Comparison of ENCODE assay signal across 16 mouse cellular contexts in the genomic region with DNA sequence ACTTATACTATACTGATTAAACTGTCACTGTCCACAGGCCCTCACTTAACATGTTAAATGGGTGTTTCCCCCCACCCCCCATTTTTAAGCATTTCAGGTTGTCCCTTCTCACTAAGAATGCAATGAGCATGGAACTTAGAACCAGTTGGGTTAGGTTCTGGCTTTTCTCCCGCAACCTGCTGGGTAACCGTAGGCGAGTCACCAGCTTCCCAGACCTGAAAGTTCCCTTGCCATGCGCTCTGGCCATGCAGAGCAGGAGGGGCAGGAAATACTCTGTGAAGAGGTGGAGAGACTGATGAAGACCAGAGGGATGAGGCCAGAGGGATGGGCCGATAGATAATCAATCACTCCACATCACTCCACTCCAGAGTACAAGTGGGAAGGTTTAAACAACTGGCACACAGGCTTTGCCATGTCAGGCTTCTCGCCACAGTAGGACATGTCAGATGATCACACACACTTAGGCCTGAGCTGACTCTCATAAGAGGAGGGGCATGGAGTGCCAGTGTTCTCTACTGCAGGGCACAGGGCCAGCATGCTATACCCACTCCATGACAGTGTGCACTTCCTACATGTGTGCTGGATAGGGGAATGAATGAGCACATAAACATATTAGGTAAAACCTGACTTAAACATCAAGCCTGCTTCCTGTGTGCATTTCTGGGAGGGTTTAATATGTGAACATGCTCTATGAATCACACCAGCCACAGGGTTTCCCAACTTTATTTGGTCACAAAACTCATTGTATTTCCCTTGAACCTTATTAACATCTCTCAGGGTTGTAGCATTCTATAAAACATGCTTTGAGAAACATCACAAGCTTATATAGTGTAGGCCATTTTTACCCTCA. TPM values are rescaled to one million over a fixed set of nuclear protein-coding genes. Genes with fewer than 3 reads are reported as not detected.
DNase-seq lines count a peak whose midpoint lies in the region; ATAC-seq and TF ChIP-seq lines count a peak whose summit lies in the region.
"Had no signal": no experiment of that assay in that cellular context is flagged by ENCODE, and none has a peak within 500 bp of the region (broad histone marks: within the 10 kb centered on the region; RNA-seq: fewer than 3 reads in every experiment).

No protein-coding gene starts in this region.

- no peak overlapping the region for H3K4me2 ChIP-seq in heart, postnatal 0 days (ENCODE audit: low read depth, low read length)
- no peak overlapping the region for H3K4me2 ChIP-seq in limb, embryonic 15.5 days
- H3K4me2 ChIP-seq: embryonic facial prominence, embryonic 15.5 days; hindbrain, embryonic 15.5 days; kidney, embryonic 15.5 days had no signal

- H3K9me3 ChIP-seq in heart, postnatal 0 days (replicated peaks; ENCODE audit: control insufficient read depth, low read length) = no peaks in the 10 kb centered on the region
- H3K9me3 ChIP-seq in heart, embryonic 10.5 days = no peaks in the 10 kb centered on the region
- no peaks in the 10 kb centered on the region for H3K9me3 ChIP-seq in limb, embryonic 15.5 days
- H3K9me3 ChIP-seq: embryonic facial prominence, embryonic 15.5 days; hindbrain, embryonic 15.5 days; kidney, embryonic 15.5 days had no signal

- WGBS in heart, postnatal 0 days = 77% methylated on average over 6 of the region's 6 CpGs
- 72% methylated on average over 6 of the region's 6 CpGs for WGBS in heart, embryonic 10.5 days
- whole genome bisulfite sequencing in limb, embryonic 15.5 days = 78% methylated on average over 6 of the region's 6 CpGs

- peaks cover 29% of the 10 kb centered on the region for H3K4me1 ChIP-seq in heart, postnatal 0 days (ENCODE audit: control insufficient read depth, insufficient read depth)
- peaks cover 22% of the 10 kb centered on the region; the same call in 1 of the 2 replicates for H3K4me1 ChIP-seq in heart, embryonic 10.5 days
- H3K4me1 ChIP-seq in limb, embryonic 15.5 days = peaks cover 21% of the 10 kb centered on the region

- no peak for TF ChIP-seq EP300 in heart, postnatal 0 days (IDR thresholded peaks at IDR 0.05; ENCODE audit: low read depth)

- no peak overlapping the region for H3K9ac ChIP-seq in heart, postnatal 0 days (replicated peaks; ENCODE audit: low read depth, low read length)
- H3K9ac ChIP-seq in limb, embryonic 15.5 days = no peak overlapping the region
- H3K9ac ChIP-seq: embryonic facial prominence, embryonic 15.5 days; hindbrain, embryonic 15.5 days; kidney, embryonic 15.5 days; liver, postnatal 0 days had no signal

- no peak for DNase-seq in heart, postnatal 0 days (ENCODE audit: low spot score)
- no peak for DNase-seq in heart, embryonic 10.5 days (ENCODE audit: low spot score)
- peak; percentile 83 for DNase-seq in 416B (ENCODE audit: low read depth)
- DNase-seq in Muller cell, postnatal 12 days (ENCODE audit: inconsistent ontology term) = peak; percentile 25
- no peak for DNase-seq in kidney, postnatal 4 days
- DNase-seq in kidney, postnatal 10 days = no peak
- DNase-seq: adrenal gland, postnatal 36 days; gastrocnemius, postnatal 25 days; layer of hippocampus, adult 9-11 months; liver, postnatal 0 days; right cerebral cortex, postnatal 25 days; thymus, postnatal 4 days had no signal

- H3K27ac ChIP-seq in heart, postnatal 0 days (ENCODE audit: low read depth) = peak overlapping the region; percentile 68
- no peak overlapping the region for H3K27ac ChIP-seq in heart, embryonic 10.5 days
- H3K27ac ChIP-seq in limb, embryonic 15.5 days = peak overlapping the region; percentile 69; the same call in 1 of the 2 replicates

- no peak for TF ChIP-seq CTCF in heart, postnatal 0 days (IDR thresholded peaks at IDR 0.05; ENCODE audit: low read depth)

- H3K4me3 ChIP-seq in heart, postnatal 0 days (ENCODE audit: low read depth, low read length) = no peak overlapping the region
- no peak overlapping the region for H3K4me3 ChIP-seq in heart, embryonic 10.5 days
- no peak overlapping the region for H3K4me3 ChIP-seq in limb, embryonic 15.5 days
- H3K4me3 ChIP-seq: embryonic facial prominence, embryonic 15.5 days; hindbrain, embryonic 15.5 days; kidney, embryonic 15.5 days had no signal

- no peaks in the 10 kb centered on the region for H3K27me3 ChIP-seq in heart, postnatal 0 days (ENCODE audit: control insufficient read depth, insufficient read depth, low read length)
- no peaks in the 10 kb centered on the region for H3K27me3 ChIP-seq in heart, embryonic 10.5 days (ENCODE audit: insufficient read depth, poor library complexity, severe bottlenecking)
- no peaks in the 10 kb centered on the region for H3K27me3 ChIP-seq in limb, embryonic 15.5 days
- H3K27me3 ChIP-seq: embryonic facial prominence, embryonic 15.5 days; hindbrain, embryonic 15.5 days; kidney, embryonic 15.5 days had no signal

- H3K36me3 ChIP-seq in heart, postnatal 0 days (replicated peaks; ENCODE audit: control insufficient read depth, insufficient read depth, low read length) = no peaks in the 10 kb centered on the region
- 0 out of 2 replicates have a peak, but pooled peaks cover under 1% of the 10 kb centered on the region for H3K36me3 ChIP-seq in heart, embryonic 10.5 days
- no peaks in the 10 kb centered on the region for H3K36me3 ChIP-seq in limb, embryonic 15.5 days
- H3K36me3 ChIP-seq: embryonic facial prominence, embryonic 15.5 days; hindbrain, embryonic 15.5 days had no signal

- ATAC-seq in heart, postnatal 0 days (ENCODE audit: insufficient read depth, low read depth) = peak; percentile 34; the same call in 1 of the 2 replicates
- ATAC-seq in limb, embryonic 15.5 days (ENCODE audit: insufficient number of reproducible peaks, low FRiP score, low TSS enrichment, low read depth) = no peak
- ATAC-seq: liver, postnatal 0 days had no signal

RNA-seq across cellular contexts. Expression of a gene that starts 13.9 kb away (rescaled TPM):
- 4.2 and 11.1 TPM in 2 replicates for total RNA-seq in heart, postnatal 0 days (2014; rRNA removed; ENCODE audit: low replicate concordance)
- 16.2 TPM in 2 replicates for polyA plus RNA-seq in heart, postnatal 0 days (2015; fragmentation: Nextera tagmentation; extraction: Ambion mirVana)
- polyA plus RNA-seq in heart, embryonic 10.5 days (2016; fragmentation: Nextera tagmentation; extraction: Ambion mirVana) = 7.5 and 12.1 TPM in 2 replicates
- 12.9 and 13.2 TPM in 2 replicates for polyA plus RNA-seq in limb, embryonic 15.5 days (2015; fragmentation: Nextera tagmentation; extraction: Ambion mirVana)

RNA-seq across cellular contexts. Expression of a gene that starts 59.7 kb away (rescaled TPM):
- 80.9 and 85.3 TPM in 2 replicates for total RNA-seq in heart, postnatal 0 days (2014; rRNA removed; ENCODE audit: low replicate concordance)
- polyA plus RNA-seq in heart, postnatal 0 days (2015; fragmentation: Nextera tagmentation; extraction: Ambion mirVana) = 19.8 and 20.0 TPM in 2 replicates
- 18.1 and 21.0 TPM in 2 replicates for polyA plus RNA-seq in heart, embryonic 10.5 days (2016; fragmentation: Nextera tagmentation; extraction: Ambion mirVana)
- 14.0 and 16.4 TPM in 2 replicates for polyA plus RNA-seq in limb, embryonic 15.5 days (2015; fragmentation: Nextera tagmentation; extraction: Ambion mirVana)

Comparison
In these comparisons a context has a peak if more than half of its experiments do, and no peak if none do; other contexts are left out.
1. DNase-seq: peak in 416B (single experiment) and Muller cell, postnatal 12 days (single experiment); none in heart, postnatal 0 days (single experiment), heart, embryonic 10.5 days (single experiment), kidney, postnatal 4 days (0 of 2) and kidney, postnatal 10 days (single experiment).